Mouse (Mus musculus) spleen, embryonic (tissue): ENCODE results near the gene Otud5.
"Not testable (repeated sequence)": the region's sequence is repeated elsewhere in the genome, so short reads cannot be mapped to it uniquely, and the experiment has no call there.

Experiments
- CTCF ChIA-PET: fragments of 350-600 bp; sonication (Branson Sonifier 250); formaldehyde crosslinking; loops from one replicate; lab custom pipeline; 2022; lab: Charles Lee

Otud5 gene

GRCm38 (mm10) chrX:7841163-7842162 is at the start of gene Otud5:
Gene Otud5 (plus strand): TSS chrX:7841364.
- CTCF ChIA-PET: no interaction called here

GRCm38 (mm10) chrX:7793361-7793760 is 47.8 kb upstream of the Otud5 start:
- CTCF ChIA-PET: no interaction called here

- CTCF ChIA-PET: interaction anchor here (0.7 kb wide), 1 partner anchor 52 kb away, joined by 4 read pairs; no protein-coding TSS in a partner anchor
Observed at GRCm38 (mm10) chrX:7795016-7795415, 46.1 kb upstream of the Otud5 start.

GRCm38 (mm10) chrX:7797327-7797726 is 43.8 kb upstream of the Otud5 start:
- CTCF ChIA-PET: no interaction called here

- CTCF ChIA-PET: not testable (repeated sequence)
Observed at GRCm38 (mm10) chrX:7802157-7802556, 39.0 kb upstream of the Otud5 start.

- CTCF ChIA-PET: not testable (repeated sequence)
Observed at GRCm38 (mm10) chrX:7815016-7815415, 26.1 kb upstream of the Otud5 start.

GRCm38 (mm10) chrX:7821865-7822779 is 19.0 kb upstream of the Otud5 start, which contains the start of gene Kcnd1:
Gene Kcnd1 (plus strand): TSS chrX:7822289.
- CTCF ChIA-PET: no interaction called here

GRCm38 (mm10) chrX:7837146-7837545 is 4.0 kb upstream of the Otud5 start:
- CTCF ChIA-PET: no interaction called here

- CTCF ChIA-PET: no interaction called here
Observed at GRCm38 (mm10) chrX:7840842-7841162, 362 bp upstream of the Otud5 start.

GRCm38 (mm10) chrX:7842318-7842717 is 1.2 kb downstream of the Otud5 start:
- CTCF ChIA-PET: no interaction called here

GRCm38 (mm10) chrX:7847845-7848244 is 6.7 kb downstream of the Otud5 start:
- CTCF ChIA-PET: no interaction called here

- CTCF ChIA-PET: no interaction called here
Observed at GRCm38 (mm10) chrX:7854578-7854977, 13.4 kb downstream of the Otud5 start.

GRCm38 (mm10) chrX:7859191-7859753 is 18.1 kb downstream of the Otud5 start:
- CTCF ChIA-PET: no interaction called here

GRCm38 (mm10) chrX:7863181-7863580 is 22.0 kb downstream of the Otud5 start:
- CTCF ChIA-PET: no interaction called here

GRCm38 (mm10) chrX:7864551-7864950 is 23.4 kb downstream of the Otud5 start:
- CTCF ChIA-PET: no interaction called here

- CTCF ChIA-PET: no interaction called here
Observed at GRCm38 (mm10) chrX:7865343-7865742, 24.2 kb downstream of the Otud5 start.

- CTCF ChIA-PET: no interaction called here
Observed at GRCm38 (mm10) chrX:7865786-7866185, 24.6 kb downstream of the Otud5 start.

- CTCF ChIA-PET: no interaction called here
Observed at GRCm38 (mm10) chrX:7867141-7867540, 26.0 kb downstream of the Otud5 start.

- CTCF ChIA-PET: no interaction called here
Observed at GRCm38 (mm10) chrX:7868506-7868905, 27.3 kb downstream of the Otud5 start.

GRCm38 (mm10) chrX:7869826-7870225 is 28.7 kb downstream of the Otud5 start:
- CTCF ChIA-PET: no interaction called here

- CTCF ChIA-PET: no interaction called here
Observed at GRCm38 (mm10) chrX:7878007-7878419, 36.8 kb downstream of the Otud5 start, which contains the start of gene Pim2. Gene Pim2 (plus strand): TSS chrX:7878262.

GRCm38 (mm10) chrX:7878495-7878894 is 37.3 kb downstream of the Otud5 start:
- CTCF ChIA-PET: no interaction called here
